Mouse (Mus musculus): ENCODE results near the gene Rnf128. TPM values are rescaled to one million over a fixed set of nuclear protein-coding genes. Genes with fewer than 3 reads are reported as not detected.
"Not testable (repeated sequence)": the region's sequence is repeated elsewhere in the genome, so short reads cannot be mapped to it uniquely, and the experiment has no call there.

Rnf128 gene
- total RNA-seq (2015; ENCODE audit: low replicate concordance) (1.7 TPM in 1 of 2 replicates, not detected in the other), total RNA-seq (2017; ENCODE audit: low replicate concordance) (0.56 and 1.8 TPM in 2 replicates)

GRCm38 (mm10) chrX:139562925-139563461 lies at the start of gene Rnf128:
Gene Rnf128 (plus strand): TSS chrX:139563316.
- no peak for ATAC-seq (replicated peaks; ENCODE audit: low FRiP score, poor library complexity, severe bottlenecking)

GRCm38 (mm10) chrX:139516156-139516555 lies 47.0 kb upstream of the Rnf128 start:
- no peak for ATAC-seq (replicated peaks; ENCODE audit: low FRiP score, poor library complexity, severe bottlenecking)

- no peak for ATAC-seq (replicated peaks; ENCODE audit: low FRiP score, poor library complexity, severe bottlenecking)
Measured at GRCm38 (mm10) chrX:139519251-139519650, 43.9 kb upstream of the Rnf128 start.

GRCm38 (mm10) chrX:139524303-139525091 lies 38.6 kb upstream of the Rnf128 start:
- no peak for ATAC-seq (replicated peaks; ENCODE audit: low FRiP score, poor library complexity, severe bottlenecking)

- ATAC-seq (replicated peaks; ENCODE audit: low FRiP score, poor library complexity, severe bottlenecking) = no peak
Measured at GRCm38 (mm10) chrX:139525724-139526123, 37.4 kb upstream of the Rnf128 start.

- ATAC-seq (replicated peaks; ENCODE audit: low FRiP score, poor library complexity, severe bottlenecking) = no peak
Measured at GRCm38 (mm10) chrX:139526984-139527383, 36.1 kb upstream of the Rnf128 start.

GRCm38 (mm10) chrX:139529678-139530077 lies 33.4 kb upstream of the Rnf128 start:
- no peak for ATAC-seq (replicated peaks; ENCODE audit: low FRiP score, poor library complexity, severe bottlenecking)

GRCm38 (mm10) chrX:139532293-139532692 lies 30.8 kb upstream of the Rnf128 start:
- ATAC-seq (replicated peaks; ENCODE audit: low FRiP score, poor library complexity, severe bottlenecking) = no peak

GRCm38 (mm10) chrX:139537641-139538397 lies 25.3 kb upstream of the Rnf128 start:
- no peak for ATAC-seq (replicated peaks; ENCODE audit: low FRiP score, poor library complexity, severe bottlenecking)

- no peak for ATAC-seq (replicated peaks; ENCODE audit: low FRiP score, poor library complexity, severe bottlenecking)
Measured at GRCm38 (mm10) chrX:139543726-139544125, 19.4 kb upstream of the Rnf128 start.

- ATAC-seq (replicated peaks; ENCODE audit: low FRiP score, poor library complexity, severe bottlenecking) = no peak
Measured at GRCm38 (mm10) chrX:139550456-139550855, 12.7 kb upstream of the Rnf128 start.

- no peak for ATAC-seq (replicated peaks; ENCODE audit: low FRiP score, poor library complexity, severe bottlenecking)
Measured at GRCm38 (mm10) chrX:139552090-139552489, 11.0 kb upstream of the Rnf128 start.

GRCm38 (mm10) chrX:139562255-139562924 lies 726 bp upstream of the Rnf128 start:
- ATAC-seq (replicated peaks; ENCODE audit: low FRiP score, poor library complexity, severe bottlenecking) = no peak

GRCm38 (mm10) chrX:139570054-139570453 lies 6.9 kb downstream of the Rnf128 start:
- ATAC-seq (replicated peaks; ENCODE audit: low FRiP score, poor library complexity, severe bottlenecking) = no peak

GRCm38 (mm10) chrX:139578649-139579278 lies 15.6 kb downstream of the Rnf128 start:
- no peak for ATAC-seq (replicated peaks; ENCODE audit: low FRiP score, poor library complexity, severe bottlenecking)

- no peak for ATAC-seq (replicated peaks; ENCODE audit: low FRiP score, poor library complexity, severe bottlenecking)
Measured at GRCm38 (mm10) chrX:139583616-139584015, 20.5 kb downstream of the Rnf128 start.

- ATAC-seq (replicated peaks; ENCODE audit: low FRiP score, poor library complexity, severe bottlenecking) = not testable (repeated sequence)
Measured at GRCm38 (mm10) chrX:139586676-139587075, 23.6 kb downstream of the Rnf128 start.

GRCm38 (mm10) chrX:139596404-139596803 lies 33.3 kb downstream of the Rnf128 start:
- no peak for ATAC-seq (replicated peaks; ENCODE audit: low FRiP score, poor library complexity, severe bottlenecking)

- ATAC-seq (replicated peaks; ENCODE audit: low FRiP score, poor library complexity, severe bottlenecking) = peak; percentile 99
Measured at GRCm38 (mm10) chrX:139610033-139610764, 47.1 kb downstream of the Rnf128 start.

All from erythroblast, adult 5-6 weeks (primary cell).